Mouse (Mus musculus): Measurements from ENCODE around the gene Smc3. TPM values are rescaled to one million over a fixed set of nuclear protein-coding genes. Genes with fewer than 3 reads are reported as not detected.

Gene Smc3
- total and polyA plus RNA-seq, 3 experiments = 45.7 to 76.3 (median 56.0) TPM

- TF ChIP-seq GABPA (IDR thresholded peaks at IDR 0.05; ENCODE audit: insufficient replicate concordance, low read depth, low read length) = no peak
- TF ChIP-seq MAX (IDR thresholded peaks at IDR 0.05; ENCODE audit: low read length) = no peak
- TF ChIP-seq ELF1 (IDR thresholded peaks at IDR 0.05; ENCODE audit: low read depth, low read length) = no peak
- peak; percentile 54 for TF ChIP-seq BHLHE40 (IDR thresholded peaks at IDR 0.05; ENCODE audit: low read depth, low read length)
- TF ChIP-seq ETS1 (conservative IDR thresholded peaks at IDR 0.05; ENCODE audit: low read depth, low read length) = peak; percentile 36; the same call in 1 of the 2 replicates
- no peak for TF ChIP-seq POLR2AphosphoS2 (IDR thresholded peaks at IDR 0.05; ENCODE audit: low read depth, low read length)
Observed at GRCm38 (mm10) chr19:53567864-53568263, 32.3 kb upstream of the Smc3 start (continued).

DNA sequence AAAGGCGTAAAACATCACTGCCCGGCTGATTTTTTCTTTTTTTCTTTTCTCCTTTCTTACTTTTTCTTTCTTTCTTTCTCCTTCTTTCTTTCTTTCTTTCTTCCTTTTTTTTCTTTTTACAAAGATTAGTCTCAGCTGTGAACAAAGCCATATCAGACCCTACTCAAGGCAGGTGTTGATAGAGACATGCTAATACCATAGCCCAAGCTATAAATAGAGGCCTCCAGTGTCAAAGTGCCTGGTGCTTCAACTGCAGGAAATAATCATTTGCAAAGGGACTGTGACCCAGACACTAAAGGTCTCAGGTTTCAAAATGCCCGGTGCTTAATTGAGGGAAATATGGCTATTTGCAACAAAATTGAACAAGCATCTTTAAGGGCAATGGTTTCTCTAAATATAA, 31.6 kb upstream of the Smc3 start:
- TF ChIP-seq SMC3 (IDR thresholded peaks at IDR 0.05; ENCODE audit: low read depth, low read length) (no peak), ZC3H11A (IDR thresholded peaks at IDR 0.05; ENCODE audit: low read depth, low read length) (no peak), MEF2A (IDR thresholded peaks at IDR 0.05; ENCODE audit: borderline replicate concordance, low read depth, low read length) (0 out of 2 replicates have a peak, but pooled peaks have one; percentile 14)
- DNase-seq (ENCODE audit: extremely low read depth) = peak; percentile 34
- H3K79me2 ChIP-seq (replicated peaks; ENCODE audit: control insufficient read depth, extremely low read depth, insufficient read depth, poor library complexity, severe bottlenecking) = no peaks in the 10 kb centered on the region
- H3K9ac ChIP-seq (ENCODE audit: insufficient read depth, low read depth) = no peak overlapping the region
- H3K9me3 ChIP-seq (replicated peaks; ENCODE audit: low read length) = no peaks in the 10 kb centered on the region
- in situ Hi-C loops (cut with MboI; ENCODE audit: low pct_ligation_motif_present, low pct_unique_long_range_greater_than_20kb, low sequenced_read_pairs) = no loop called here
- H3K36me3 ChIP-seq (replicated peaks in 1 of 2; ENCODE audit: control insufficient read depth in 1 of 2, insufficient read depth in 1 of 2, low read length in 1 of 2) = no peaks in the 10 kb centered on the region
- H3K27me3 ChIP-seq (replicated peaks) = no peaks in the 10 kb centered on the region
- H3K4me2 ChIP-seq (ENCODE audit: insufficient read depth, low read depth, poor library complexity, severe bottlenecking) = no peak overlapping the region
- no peak overlapping the region for H3K27ac ChIP-seq (ENCODE audit: insufficient read depth, low read depth)
- dilution Hi-C loops (cut with MboI; ENCODE audit: extremely low pct_ligation_motif_present, extremely low pct_unique_long_range_greater_than_20kb, low sequenced_read_pairs) = no loop called here
- H3K4me1 ChIP-seq (ENCODE audit: control insufficient read depth in 1 of 2, insufficient read depth in 2 of 2) = peaks cover 7 to 53% of the 10 kb centered on the region in 2 experiments
- no peak overlapping the region for H3K4me3 ChIP-seq (replicated peaks in 1 of 3; ENCODE audit: low read depth in 2 of 3, low read length in 2 of 3, poor library complexity in 1 of 3)

DNA sequence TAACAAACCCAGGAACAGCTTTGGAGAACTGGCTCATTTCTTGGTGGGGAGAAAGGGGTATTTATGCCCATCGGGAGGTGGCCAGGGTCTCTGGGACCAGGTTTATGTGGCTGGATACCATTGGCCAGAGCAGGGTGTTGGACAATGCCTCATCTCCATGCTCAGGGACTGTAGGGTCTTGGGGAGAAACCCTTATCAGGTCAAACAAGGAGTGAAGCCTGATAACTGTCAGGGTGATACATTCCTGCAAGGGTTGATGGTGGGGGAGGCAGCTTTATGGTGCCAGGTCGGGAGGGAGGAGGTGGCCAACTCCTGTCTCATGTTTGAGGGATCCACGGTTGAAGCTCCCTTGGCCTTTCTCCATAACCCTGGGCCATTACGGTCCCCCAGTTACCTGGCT, 29.1 kb upstream of the Smc3 start:
- Histone ChIP-seq H3K9me3 (replicated peaks; ENCODE audit: low read length) (no peaks in the 10 kb centered on the region), H3K36me3 (replicated peaks in 1 of 2; ENCODE audit: control insufficient read depth in 1 of 2, insufficient read depth in 1 of 2, low read length in 1 of 2) (no peaks in the 10 kb centered on the region), H3K27me3 (replicated peaks) (no peaks in the 10 kb centered on the region), H3K4me1 (ENCODE audit: control insufficient read depth in 1 of 2, insufficient read depth in 2 of 2) (peaks cover 7 to 40% of the 10 kb centered on the region in 2 experiments), H3K79me2 (replicated peaks; ENCODE audit: control insufficient read depth, extremely low read depth, insufficient read depth, poor library complexity, severe bottlenecking) (no peaks in the 10 kb centered on the region), H3K4me2 (ENCODE audit: insufficient read depth, low read depth, poor library complexity, severe bottlenecking) (no peak overlapping the region), H3K9ac (ENCODE audit: insufficient read depth, low read depth) (no peak overlapping the region), H3K4me3 (replicated peaks in 1 of 3; ENCODE audit: low read depth in 2 of 3, low read length in 2 of 3, poor library complexity in 1 of 3) (no peak overlapping the region), H3K27ac (ENCODE audit: insufficient read depth, low read depth) (no peak overlapping the region)
- DNase-seq (ENCODE audit: extremely low read depth) = no peak
- in situ Hi-C loops (cut with MboI; ENCODE audit: low pct_ligation_motif_present, low pct_unique_long_range_greater_than_20kb, low sequenced_read_pairs) = no loop called here
- TF ChIP-seq POLR2A (IDR thresholded peaks at IDR 0.05; ENCODE audit: low read depth, low read length) (no peak), TCF12 (IDR thresholded peaks at IDR 0.05; ENCODE audit: low read depth, low read length) (no peak), PAX5 (IDR thresholded peaks at IDR 0.05; ENCODE audit: low read length) (no peak), ZMIZ1 (IDR thresholded peaks at IDR 0.05; ENCODE audit: low read depth, low read length) (no peak), NELFE (IDR thresholded peaks at IDR 0.05; ENCODE audit: low read depth, low read length) (no peak), UBTF (IDR thresholded peaks at IDR 0.05; ENCODE audit: low read depth, low read length) (no peak), USF1 (IDR thresholded peaks at IDR 0.05; ENCODE audit: low read depth, low read length) (no peak), CHD1 (IDR thresholded peaks at IDR 0.05; ENCODE audit: low read depth, low read length) (no peak), MEF2A (IDR thresholded peaks at IDR 0.05; ENCODE audit: borderline replicate concordance, low read depth, low read length) (no peak)
- dilution Hi-C loops (cut with MboI; ENCODE audit: extremely low pct_ligation_motif_present, extremely low pct_unique_long_range_greater_than_20kb, low sequenced_read_pairs) = no loop called here

All from CH12.LX (cell line).